In the genomic region with DNA sequence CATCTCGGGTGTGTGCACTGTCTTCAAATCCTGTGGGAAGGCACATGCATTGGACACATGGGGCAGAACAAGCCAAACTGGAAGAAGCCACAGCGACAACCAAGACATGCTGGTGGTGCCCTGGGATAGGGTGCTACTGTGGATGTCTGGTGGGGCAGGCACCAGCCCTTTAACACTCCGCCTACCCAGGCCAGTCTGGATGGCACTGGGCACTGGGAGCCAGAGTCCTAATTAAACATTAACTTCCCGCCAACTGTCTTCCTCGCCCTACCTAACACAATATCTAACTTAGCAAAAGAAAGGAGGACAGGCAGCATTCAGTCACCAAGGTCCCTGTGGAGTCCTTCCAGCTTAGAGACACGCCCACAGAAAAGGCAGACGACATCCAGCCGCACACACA, we compare ENCODE assay signal across 11 mouse cellular contexts. TPM values are rescaled to one million over a fixed set of nuclear protein-coding genes. Genes with fewer than 3 reads are reported as not detected.
DNase-seq lines count a peak whose midpoint lies in the region; ATAC-seq and TF ChIP-seq lines count a peak whose summit lies in the region.
"Had no signal": no experiment of that assay in that cellular context is flagged by ENCODE, and none has a peak within 500 bp of the region (broad histone marks: within the 10 kb centered on the region; RNA-seq: fewer than 3 reads in every experiment).

No protein-coding gene starts in this region.

- H3K4me3 ChIP-seq in heart, embryonic 12.5 days = no peak overlapping the region
- no peak overlapping the region for H3K4me3 ChIP-seq in liver, embryonic 13.5 days (replicated peaks)
- H3K4me3 ChIP-seq in left cerebral cortex, adult 2 months = no peak overlapping the region
- H3K4me3 ChIP-seq: hindbrain, embryonic 10.5 days; lung, embryonic 15.5 days; megakaryocyte, embryonic 14.5 days had no signal

- DNase-seq in heart, adult 11 months = peak; percentile 92
- DNase-seq in ZHBTc4 (ENCODE audit: low read depth, low spot score) = peak; percentile 24
- peak; percentile 77 to 87 for DNase-seq in kidney, adult 8-10 months
- no peak for DNase-seq in liver, embryonic 13.5 days
- no peak for DNase-seq in left cerebral cortex, adult 2 months (ENCODE audit: extremely low spot score in 1 of 2, low spot score in 2 of 2)
- DNase-seq in lung, adult 18-20 months = no peak
- DNase-seq: thymus, postnatal 25 days had no signal

- no peak for TF ChIP-seq CTCF in left cerebral cortex, adult 2 months (IDR thresholded peaks at IDR 0.05)

- H3K4me1 ChIP-seq in heart, embryonic 12.5 days (replicated peaks) = peaks cover 9% of the 10 kb centered on the region; the same call in 1 of the 2 replicates
- H3K4me1 ChIP-seq in liver, embryonic 13.5 days (replicated peaks) = peaks cover 13% of the 10 kb centered on the region; the same call in 1 of the 2 replicates
- H3K4me1 ChIP-seq: hindbrain, embryonic 10.5 days; lung, embryonic 15.5 days had no signal

- H3K36me3 ChIP-seq in heart, embryonic 12.5 days = no peaks in the 10 kb centered on the region
- H3K36me3 ChIP-seq in liver, embryonic 13.5 days = peaks cover 7% of the 10 kb centered on the region; the same call in 1 of the 2 replicates
- H3K36me3 ChIP-seq: hindbrain, embryonic 10.5 days; lung, embryonic 15.5 days had no signal

- WGBS in heart, embryonic 12.5 days = 60% methylated on average over 8 of the region's 8 CpGs
- 47% methylated on average over 8 of the region's 8 CpGs for WGBS in liver, embryonic 13.5 days (ENCODE audit: insufficient replicate concordance)

- no peak overlapping the region for H3K4me2 ChIP-seq in heart, embryonic 12.5 days
- no peak overlapping the region for H3K4me2 ChIP-seq in liver, embryonic 13.5 days
- H3K4me2 ChIP-seq: lung, embryonic 15.5 days had no signal

- no peaks in the 10 kb centered on the region for H3K9me3 ChIP-seq in heart, embryonic 12.5 days (replicated peaks)
- no peaks in the 10 kb centered on the region for H3K9me3 ChIP-seq in liver, embryonic 13.5 days (replicated peaks)
- H3K9me3 ChIP-seq: hindbrain, embryonic 10.5 days; lung, embryonic 15.5 days had no signal

- H3K9ac ChIP-seq in heart, embryonic 12.5 days = no peak overlapping the region
- no peak overlapping the region for H3K9ac ChIP-seq in liver, embryonic 13.5 days
- H3K9ac ChIP-seq: lung, embryonic 15.5 days had no signal

- intact Hi-C loops in left cerebral cortex, adult 2 months (cut with DNase I) = loop anchor here (1.0 to 5.0 kb wide), 2 partner anchors 40 to 587 kb away; no protein-coding TSS in a partner anchor

- no peak for ATAC-seq in heart, embryonic 12.5 days (ENCODE audit: insufficient number of reproducible peaks, low FRiP score)
- 0 out of 2 replicates have a peak, but pooled peaks have one; percentile 24 for ATAC-seq in liver, embryonic 13.5 days (ENCODE audit: low read depth)

- 0 out of 2 replicates have a peak, but pooled peaks cover 4% of the 10 kb centered on the region for H3K27me3 ChIP-seq in heart, embryonic 12.5 days (replicated peaks)
- H3K27me3 ChIP-seq in liver, embryonic 13.5 days = no peaks in the 10 kb centered on the region
- H3K27me3 ChIP-seq: lung, embryonic 15.5 days had no signal

- H3K27ac ChIP-seq in heart, embryonic 12.5 days (ENCODE audit: poor library complexity, severe bottlenecking) = no peak overlapping the region
- H3K27ac ChIP-seq in liver, embryonic 13.5 days = no peak overlapping the region; the same call in 1 of the 2 replicates
- no peak overlapping the region for H3K27ac ChIP-seq in left cerebral cortex, adult 2 months
- H3K27ac ChIP-seq: hindbrain, embryonic 10.5 days; lung, embryonic 15.5 days had no signal

RNA-seq across cellular contexts. Expression of gene Coq8a, which starts 23.8 kb away (rescaled TPM):
- 15.2 and 17.8 TPM in 2 replicates for polyA plus RNA-seq in heart, embryonic 12.5 days (2016; fragmentation: Nextera tagmentation; extraction: Ambion mirVana)
- 6.7 and 8.6 TPM in 2 replicates for polyA plus RNA-seq in liver, embryonic 13.5 days (2015; fragmentation: Nextera tagmentation; extraction: Ambion mirVana)
- total RNA-seq in left cerebral cortex, adult 2 months (2021) = 10 to 100 TPM; 44.0 to 50.0 TPM

Comparison
In these comparisons a context has a peak if more than half of its experiments do, and no peak if none do; other contexts are left out.
1. DNase-seq: peak in heart, adult 11 months (single experiment), ZHBTc4 (single experiment) and kidney, adult 8-10 months (2 of 2); none in liver, embryonic 13.5 days (single experiment), left cerebral cortex, adult 2 months (0 of 2) and lung, adult 18-20 months (0 of 2).